Mouse (Mus musculus): ENCODE results near the gene Tfb2m. TPM values are rescaled to one million over a fixed set of nuclear protein-coding genes. Genes with fewer than 3 reads are reported as not detected.

Tfb2m gene
- polyA plus RNA-seq, 1 experiment from 2014 or later = 24.7 TPM

DNA sequence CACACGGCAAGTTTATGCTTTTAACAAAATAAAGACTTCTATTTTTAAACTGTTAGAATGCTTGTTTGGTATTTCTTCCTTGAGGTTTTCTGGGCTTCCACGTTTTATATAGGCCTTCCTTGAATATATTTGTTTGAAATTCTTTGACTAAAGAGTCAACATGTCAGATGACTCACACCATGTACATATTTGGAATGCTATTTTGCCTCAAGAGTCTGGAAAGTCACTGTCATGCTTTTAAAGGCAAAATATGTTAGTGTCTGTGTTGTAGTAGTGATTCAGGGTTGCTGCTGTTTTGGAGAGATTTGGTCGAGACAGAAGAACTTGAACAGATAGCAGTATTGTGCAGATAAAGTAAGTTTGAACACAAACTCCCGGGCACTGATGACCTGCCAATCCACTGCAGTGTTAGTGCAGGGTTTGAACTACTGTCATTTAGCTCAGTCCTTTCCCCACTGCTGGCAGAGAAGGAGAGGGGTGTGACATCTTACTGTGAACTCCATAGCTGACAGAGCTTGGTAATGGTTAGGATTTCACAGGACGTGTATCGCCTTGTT, 27.7 kb upstream of the Tfb2m start:
- no peak for DNase-seq (ENCODE audit: low spot score)
- WGBS = 72% methylated on average over 6 of the region's 6 CpGs
- H3K9me3 ChIP-seq = no peaks in the 10 kb centered on the region
- H3K36me3 ChIP-seq = no peaks in the 10 kb centered on the region
- H3K4me1 ChIP-seq = peaks cover 9% of the 10 kb centered on the region
- H3K27me3 ChIP-seq (ENCODE audit: insufficient read depth, poor library complexity, severe bottlenecking) = no peaks in the 10 kb centered on the region
- H3K4me3 ChIP-seq = no peak overlapping the region
- no peak overlapping the region for H3K27ac ChIP-seq

GRCm38 (mm10) chr1:179571686-179572085, 25.6 kb upstream of the Tfb2m start:
- H3K4me1 ChIP-seq = peaks cover 27% of the 10 kb centered on the region
- DNase-seq (ENCODE audit: low spot score) = no peak
- no peaks in the 10 kb centered on the region for H3K36me3 ChIP-seq
- no peak overlapping the region for H3K27ac ChIP-seq
- 87% methylated on average over 4 of the region's 4 CpGs for WGBS
- H3K27me3 ChIP-seq (ENCODE audit: insufficient read depth, poor library complexity, severe bottlenecking) = no peaks in the 10 kb centered on the region
- H3K9me3 ChIP-seq = no peaks in the 10 kb centered on the region
- H3K4me3 ChIP-seq = no peak overlapping the region

- no peak overlapping the region for H3K27ac ChIP-seq
- H3K4me1 ChIP-seq = peaks cover 33% of the 10 kb centered on the region
- no peaks in the 10 kb centered on the region for H3K9me3 ChIP-seq
- DNase-seq (ENCODE audit: low spot score) = no peak
- no peak overlapping the region for H3K4me3 ChIP-seq
- no peaks in the 10 kb centered on the region for H3K36me3 ChIP-seq
- H3K27me3 ChIP-seq (ENCODE audit: insufficient read depth, poor library complexity, severe bottlenecking) = no peaks in the 10 kb centered on the region
- 95% methylated on average over 1 of the region's 1 CpGs for WGBS
Observed at GRCm38 (mm10) chr1:179570482-179570881, 24.4 kb upstream of the Tfb2m start.

DNA sequence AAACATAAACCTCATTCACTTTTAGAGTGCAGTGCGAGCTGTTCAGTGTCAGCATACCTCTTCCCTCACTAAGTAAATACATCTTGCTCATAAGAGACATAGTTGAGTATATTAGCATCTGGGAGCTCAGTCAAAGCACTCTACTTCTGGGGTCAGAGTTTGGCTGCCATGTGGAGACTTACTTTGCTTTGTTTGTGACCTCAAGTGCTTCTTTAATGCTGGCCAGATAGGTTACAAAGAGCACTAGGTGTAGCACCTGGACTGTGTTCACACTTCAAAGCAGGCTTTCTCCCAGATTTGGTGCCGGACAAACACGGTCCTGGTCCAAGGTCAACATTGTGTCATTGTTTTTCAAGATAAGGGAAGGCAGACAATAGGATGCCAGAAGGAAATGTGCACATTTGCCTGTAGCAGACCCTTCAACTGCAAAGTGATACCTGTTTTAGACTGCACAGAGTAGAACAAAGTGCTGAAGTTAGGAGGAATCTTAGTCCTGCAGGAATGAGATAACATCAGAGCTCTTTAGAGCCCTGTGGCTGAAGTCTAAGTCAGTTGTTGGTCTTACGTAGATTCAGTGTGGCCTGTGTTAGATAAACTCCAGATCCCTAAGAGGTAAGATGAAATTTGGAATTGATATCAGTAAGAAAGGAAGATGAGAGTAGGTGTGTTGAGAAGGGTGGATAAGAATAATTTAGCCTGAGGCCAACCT, 22.8 kb upstream of the Tfb2m start:
- peaks cover 33% of the 10 kb centered on the region for H3K4me1 ChIP-seq
- H3K27me3 ChIP-seq (ENCODE audit: insufficient read depth, poor library complexity, severe bottlenecking) = no peaks in the 10 kb centered on the region
- no peak for DNase-seq (ENCODE audit: low spot score)
- peak overlapping the region; percentile 69 for H3K27ac ChIP-seq
- H3K36me3 ChIP-seq = no peaks in the 10 kb centered on the region
- H3K9me3 ChIP-seq = no peaks in the 10 kb centered on the region
- WGBS = 36% methylated on average over 4 of the region's 4 CpGs
- no peak overlapping the region for H3K4me3 ChIP-seq

- no peak overlapping the region for H3K27ac ChIP-seq
- H3K4me3 ChIP-seq = no peak overlapping the region
- DNase-seq (ENCODE audit: low spot score) = no peak
- H3K4me1 ChIP-seq = peaks cover 41% of the 10 kb centered on the region
- H3K36me3 ChIP-seq = no peaks in the 10 kb centered on the region
- H3K27me3 ChIP-seq (ENCODE audit: insufficient read depth, poor library complexity, severe bottlenecking) = no peaks in the 10 kb centered on the region
- WGBS = 82% methylated on average over 7 of the region's 7 CpGs
- no peaks in the 10 kb centered on the region for H3K9me3 ChIP-seq
Observed at GRCm38 (mm10) chr1:179567558-179567957, 21.5 kb upstream of the Tfb2m start.

DNA sequence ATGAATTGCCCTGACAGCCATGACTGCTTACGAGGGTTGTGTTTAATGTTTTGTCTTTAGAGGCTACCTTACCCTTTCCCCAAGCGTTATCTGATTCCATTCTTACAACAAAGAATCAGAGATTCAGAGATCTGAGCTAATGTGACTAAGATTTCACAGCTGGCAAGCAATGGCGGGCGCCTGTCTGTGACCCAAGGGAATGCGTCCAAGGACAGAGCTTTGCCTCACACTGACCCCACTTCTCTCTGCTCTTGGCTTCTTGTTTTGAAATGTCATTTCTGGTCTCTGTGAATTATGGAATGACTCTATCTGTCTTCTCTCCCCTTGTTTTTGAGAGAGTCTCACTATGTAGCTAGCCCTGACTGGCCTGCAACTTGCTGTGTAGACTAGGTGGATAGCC, 17.9 kb upstream of the Tfb2m start:
- Histone ChIP-seq H3K36me3 (no peaks in the 10 kb centered on the region), H3K4me1 (peaks cover 34% of the 10 kb centered on the region), H3K27me3 (ENCODE audit: insufficient read depth, poor library complexity, severe bottlenecking) (no peaks in the 10 kb centered on the region), H3K4me3 (no peak overlapping the region), H3K9me3 (no peaks in the 10 kb centered on the region), H3K27ac (no peak overlapping the region)
- 84% methylated on average over 5 of the region's 5 CpGs for WGBS
- DNase-seq (ENCODE audit: low spot score) = no peak

DNA sequence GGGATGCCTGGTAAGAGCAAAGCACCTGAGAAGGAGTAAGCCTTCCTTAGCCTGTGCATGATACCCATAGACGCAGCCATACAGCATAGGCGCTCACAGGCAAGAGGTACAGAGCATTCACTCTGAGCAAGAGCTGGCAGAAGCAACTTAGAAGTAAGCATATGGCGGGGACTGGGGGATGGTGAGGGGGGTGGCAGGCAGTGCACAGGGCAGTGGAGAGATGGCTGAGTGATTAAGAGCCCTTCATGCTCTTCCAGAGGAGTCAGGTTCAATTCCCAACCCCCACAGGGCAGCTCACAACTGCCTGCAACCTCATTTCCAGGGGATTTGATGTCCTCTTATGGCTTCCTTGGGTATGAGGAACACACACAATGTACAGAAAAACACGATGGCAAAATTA, 17.1 kb upstream of the Tfb2m start:
- Histone ChIP-seq H3K36me3 (no peaks in the 10 kb centered on the region), H3K27me3 (ENCODE audit: insufficient read depth, poor library complexity, severe bottlenecking) (no peaks in the 10 kb centered on the region), H3K27ac (no peak overlapping the region), H3K4me1 (peaks cover 27% of the 10 kb centered on the region), H3K4me3 (no peak overlapping the region), H3K9me3 (no peaks in the 10 kb centered on the region)
- DNase-seq (ENCODE audit: low spot score) = no peak
- 78% methylated on average over 4 of the region's 4 CpGs for WGBS

DNA sequence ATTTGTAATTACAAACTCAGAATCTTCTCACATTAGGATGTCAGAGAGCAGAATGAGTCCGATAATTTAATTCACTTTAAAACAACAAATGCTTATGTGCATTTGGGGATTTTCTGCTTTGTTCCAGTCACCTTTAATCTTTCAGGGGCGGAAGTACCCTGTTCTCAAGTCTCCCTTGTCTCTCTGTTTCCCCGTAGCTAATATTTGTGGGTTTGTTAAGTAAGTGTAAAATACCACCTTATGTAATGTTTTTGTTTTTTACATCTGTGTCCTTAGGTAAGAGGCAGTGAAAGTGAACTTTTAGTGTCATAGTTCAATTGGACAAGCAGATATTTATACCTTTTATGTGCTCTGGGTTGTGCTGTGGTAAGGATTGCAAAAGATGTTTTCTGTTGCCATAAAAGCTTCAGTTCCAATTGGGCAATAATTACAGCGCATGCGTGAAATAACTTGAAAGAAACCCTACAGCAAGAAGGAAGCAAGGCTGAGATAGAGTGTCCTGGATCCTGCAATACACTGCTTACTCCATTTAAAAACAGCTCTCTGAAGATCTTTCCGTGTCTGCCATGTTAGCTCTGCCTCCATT, 14.9 kb upstream of the Tfb2m start:
- no peak overlapping the region for H3K27ac ChIP-seq

DNA sequence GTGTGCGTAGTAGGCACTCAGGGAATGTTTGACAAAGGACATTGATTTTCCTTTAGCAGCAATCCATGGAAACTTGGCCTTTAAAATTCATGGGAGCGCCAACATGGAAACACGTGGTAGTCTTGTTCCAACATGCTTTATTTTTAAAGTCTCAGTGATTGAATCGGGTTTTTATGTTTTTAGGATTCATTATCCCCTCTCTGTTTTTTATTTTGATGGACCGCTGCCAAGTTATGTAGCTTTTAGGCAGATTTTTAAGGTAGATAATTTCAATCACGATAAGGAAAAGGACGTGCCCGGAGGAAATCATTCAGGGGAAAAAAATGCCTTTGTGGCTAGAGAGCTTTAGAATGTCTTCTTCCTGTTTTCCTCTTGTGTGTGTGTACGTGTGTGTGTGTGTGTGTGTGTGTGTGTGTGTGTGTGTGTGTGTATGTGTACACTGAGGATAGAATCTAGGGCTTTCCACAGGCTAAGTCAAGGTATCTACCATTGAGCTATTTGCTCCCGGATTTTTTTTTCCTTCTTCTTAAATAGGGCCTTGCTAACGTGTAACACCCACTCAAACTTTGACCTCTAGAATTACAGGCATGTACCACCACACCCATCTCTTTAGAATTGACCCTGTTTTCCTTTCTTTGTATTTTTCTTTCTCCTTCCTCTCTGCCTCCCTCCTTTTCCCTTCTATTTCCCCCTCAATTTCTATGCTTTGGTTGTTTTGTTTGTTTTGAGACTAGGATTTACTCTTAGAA, 13.6 kb upstream of the Tfb2m start:
- H3K4me3 ChIP-seq = no peak overlapping the region

More for the DNA sequence above, 14.9 kb upstream of the Tfb2m start:
- no peaks in the 10 kb centered on the region for H3K9me3 ChIP-seq
- no peaks in the 10 kb centered on the region for H3K27me3 ChIP-seq (ENCODE audit: insufficient read depth, poor library complexity, severe bottlenecking)
- no peaks in the 10 kb centered on the region for H3K36me3 ChIP-seq
- peaks cover 8% of the 10 kb centered on the region for H3K4me1 ChIP-seq
- H3K4me3 ChIP-seq = no peak overlapping the region
- no peak for DNase-seq (ENCODE audit: low spot score)
- WGBS = 94% methylated on average over 6 of the region's 6 CpGs

DNA sequence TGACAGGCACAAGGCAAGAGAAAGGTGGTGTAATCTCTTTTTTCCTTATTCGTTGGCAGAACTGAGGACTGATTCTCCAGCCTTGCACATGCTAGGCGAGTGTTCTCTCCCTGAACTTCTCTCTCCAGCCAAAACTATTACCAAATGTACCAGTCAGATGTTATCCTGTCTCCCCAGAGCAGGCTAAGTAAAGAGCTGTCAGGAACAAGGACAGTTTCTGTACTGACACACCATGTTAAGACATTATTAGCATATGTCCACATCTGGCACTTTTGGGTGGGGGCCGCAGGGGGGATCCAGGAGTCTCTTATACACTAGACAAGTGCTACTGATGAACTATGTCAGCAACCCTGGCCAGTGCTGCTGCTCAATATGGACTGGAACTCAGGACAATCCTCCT, 10.9 kb upstream of the Tfb2m start:
- no peak for DNase-seq (ENCODE audit: low spot score)
- Histone ChIP-seq H3K4me3 (no peak overlapping the region), H3K27me3 (ENCODE audit: insufficient read depth, poor library complexity, severe bottlenecking) (no peaks in the 10 kb centered on the region), H3K27ac (no peak overlapping the region), H3K4me1 (peaks cover 10% of the 10 kb centered on the region; the same call in 1 of the 2 replicates), H3K9me3 (no peaks in the 10 kb centered on the region), H3K36me3 (no peaks in the 10 kb centered on the region)
- 87% methylated on average over 3 of the region's 3 CpGs for WGBS

More for the DNA sequence above, 13.6 kb upstream of the Tfb2m start:
- H3K4me1 ChIP-seq = peaks cover 8% of the 10 kb centered on the region
- H3K9me3 ChIP-seq = no peaks in the 10 kb centered on the region
- H3K27ac ChIP-seq = no peak overlapping the region
- 76% methylated on average over 11 of the region's 11 CpGs for WGBS
- H3K36me3 ChIP-seq = no peaks in the 10 kb centered on the region
- no peak for DNase-seq (ENCODE audit: low spot score)
- no peaks in the 10 kb centered on the region for H3K27me3 ChIP-seq (ENCODE audit: insufficient read depth, poor library complexity, severe bottlenecking)

DNA sequence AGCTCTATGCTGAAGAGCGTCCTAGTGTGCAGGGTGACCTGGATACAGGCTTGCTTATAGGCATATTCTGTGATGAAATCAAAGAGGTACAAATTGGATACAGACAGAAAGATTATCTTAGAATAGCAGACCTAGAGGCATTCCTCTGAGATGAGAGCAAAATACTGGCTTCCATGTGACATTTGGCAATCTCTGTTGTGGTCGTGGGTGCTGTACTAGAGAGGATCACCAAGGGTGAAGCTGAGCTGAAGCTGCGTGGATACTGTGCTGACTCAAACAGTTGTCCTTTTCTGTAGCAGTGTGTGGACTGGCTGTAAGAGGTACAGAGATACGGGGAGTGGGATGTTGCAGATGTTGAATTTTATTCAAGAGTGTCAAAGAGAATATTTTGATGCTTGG, 7.9 kb upstream of the Tfb2m start:
- Histone ChIP-seq H3K27ac (no peak overlapping the region; the same call in 1 of the 2 replicates), H3K4me3 (no peak overlapping the region), H3K27me3 (ENCODE audit: insufficient read depth, poor library complexity, severe bottlenecking) (no peaks in the 10 kb centered on the region), H3K9me3 (no peaks in the 10 kb centered on the region), H3K4me1 (peaks cover 13% of the 10 kb centered on the region; the same call in 1 of the 2 replicates), H3K36me3 (no peaks in the 10 kb centered on the region)
- DNase-seq (ENCODE audit: low spot score) = no peak
- WGBS = 76% methylated on average over 4 of the region's 4 CpGs

GRCm38 (mm10) chr1:179553197-179553948, 7.3 kb upstream of the Tfb2m start:
- WGBS = 70% methylated on average over 5 of the region's 5 CpGs
- H3K27ac ChIP-seq = no peak overlapping the region

More at GRCm38 (mm10) chr1:179553197-179553948, 7.3 kb upstream of the Tfb2m start:
- H3K36me3 ChIP-seq = no peaks in the 10 kb centered on the region
- H3K9me3 ChIP-seq = no peaks in the 10 kb centered on the region
- no peaks in the 10 kb centered on the region for H3K27me3 ChIP-seq (ENCODE audit: insufficient read depth, poor library complexity, severe bottlenecking)
- H3K4me1 ChIP-seq = peaks cover 14% of the 10 kb centered on the region; the same call in 1 of the 2 replicates
- no peak overlapping the region for H3K4me3 ChIP-seq
- no peak for DNase-seq (ENCODE audit: low spot score)
